Mouse (Mus musculus) heart, embryonic 16.5 days (tissue): ENCODE measurements around the gene Gm14305. TPM values are rescaled to one million over a fixed set of nuclear protein-coding genes. Genes with fewer than 3 reads are reported as not detected.
"Not testable (repeated sequence)": the region's sequence is repeated elsewhere in the genome, so short reads cannot be mapped to it uniquely, and the experiment has no call there.

ENCODE experiments used
- ATAC-seq: fragments of 200-750 bp; cut with Nextera tagmentation; replicated peaks from 2 replicates; pipeline ENCODE4 v1.8.0; 2017; ENCODE audit warnings: moderate number of reproducible peaks; ENCODE audit not compliant: insufficient read depth, low FRiP score; ENCODE audit errors: extremely low read depth
- H3K27ac ChIP-seq: fragments of 300-500 bp; sonication (generic); 2 replicates; pipeline ENCODE4 v1.5.1; 2014; ENCODE audit warnings: mild to moderate bottlenecking, low read length, control low read depth, moderate library complexity
- H3K27me3 ChIP-seq: fragments of 300-500 bp; sonication (generic); 2 replicates; pipeline ENCODE4 v1.6.1; 2014; ENCODE audit warnings: low read length, mixed read lengths; ENCODE audit not compliant: control insufficient read depth, insufficient read depth
- H3K36me3 ChIP-seq: fragments of 300-500 bp; sonication (generic); 2 replicates; pipeline ENCODE4 v1.6.1; 2014; ENCODE audit not compliant: control insufficient read depth, insufficient read depth
- H3K4me1 ChIP-seq: fragments of 300-500 bp; sonication (generic); 2 replicates; pipeline ENCODE4 v1.6.1; 2014; ENCODE audit warnings: low read length, mixed read lengths; ENCODE audit not compliant: control insufficient read depth, insufficient read depth
- H3K4me2 ChIP-seq: fragments of 300-500 bp; sonication (generic); 2 replicates; pipeline ENCODE4 v1.6.1; 2014; ENCODE audit warnings: low read depth, mild to moderate bottlenecking, control low read depth, low read length
- H3K4me3 ChIP-seq: fragments of 300-500 bp; sonication (generic); 2 replicates; pipeline ENCODE4 v1.5.1; 2014; ENCODE audit warnings: mild to moderate bottlenecking, control low read depth, low read length
- H3K9ac ChIP-seq: fragments of 300-500 bp; sonication (generic); 2 replicates; pipeline ENCODE4 v1.6.1; 2014; ENCODE audit warnings: low read length, control low read depth
- H3K9me3 ChIP-seq: fragments of 300-500 bp; sonication (generic); replicated peaks from 2 replicates; pipeline ENCODE4 v1.6.1; 2016; ENCODE audit warnings: low read length; ENCODE audit not compliant: control insufficient read depth
- WGBS: fragments of 180-500 bp; shearing (Covaris S2); extraction: QIAGEN DNeasy Blood & Tissue Kit; methylation state at CpG from one replicate; pipeline ENCODE4 v1.1.7; 2014; 5-methylcytosine and 5-hydroxymethylcytosine counted together
- polyA plus RNA-seq: library from polyadenylated mRNA; unstranded; fragments of >200 nt; fragmentation: Nextera tagmentation; extraction: Ambion mirVana; gene quantifications from 2 replicates; pipeline ENCODE4 v1.2.1, GENCODE M21; 2015

Gm14305 gene
- polyA plus RNA-seq, result 20.8 and 22.4 TPM in 2 replicates

GRCm38 (mm10) chr2:176708051-176708450, at the start of gene Gm14305:
Gene Gm14305 (plus strand): TSS chr2:176708328.
- H3K9me3 ChIP-seq, H3K36me3 ChIP-seq, ATAC-seq, H3K27ac ChIP-seq, H3K27me3 ChIP-seq, H3K4me1 ChIP-seq: not testable (repeated sequence)
- 10% methylated on average over 2 of the region's 6 CpGs for WGBS
- H3K4me2 ChIP-seq, result peak within 1 kb of the TSS; percentile 28
- H3K9ac ChIP-seq, result peak within 1 kb of the TSS; percentile 57
- H3K4me3 ChIP-seq, result peak within 1 kb of the TSS; percentile 54

- not testable (repeated sequence) for H3K4me2 ChIP-seq, H3K9ac ChIP-seq, H3K4me1 ChIP-seq, H3K36me3 ChIP-seq, ATAC-seq, H3K27ac ChIP-seq, H3K27me3 ChIP-seq, H3K9me3 ChIP-seq, H3K4me3 ChIP-seq
- no CpG with 5 or more reads among the region's 6 CpGs for WGBS
Observed at GRCm38 (mm10) chr2:176670222-176670621, 37.9 kb upstream of the Gm14305 start, which contains the start of gene Zfp973. Gene Zfp973 (plus strand): TSS chr2:176670522.

Other genes starting within 250 kb of the Gm14305 start
- 2.4 TPM in 1 of 2 replicates, not detected in the other for gene Gm14434, start 221.5 kb upstream of the Gm14305 start, polyA plus RNA-seq
- not detected in 2 replicates for gene Zfp967, start 187.3 kb upstream of the Gm14305 start, polyA plus RNA-seq
- 8.2 and 10.5 TPM in 2 replicates for gene Gm14308, start 72.0 kb upstream of the Gm14305 start, polyA plus RNA-seq
- gene Zfp973, start 37.8 kb upstream of the Gm14305 start, polyA plus RNA-seq, result 2.0 and 9.5 TPM in 2 replicates
- gene Gm14295, start 90.3 kb downstream of the Gm14305 start, polyA plus RNA-seq, result 13.5 and 19.0 TPM in 2 replicates
- gene Gm14408, start 122.8 kb downstream of the Gm14305 start, polyA plus RNA-seq, result not detected in 2 replicates
- gene Gm14296, start 219.5 kb downstream of the Gm14305 start, polyA plus RNA-seq, result 8.3 and 8.7 TPM in 2 replicates